In the genomic region with DNA sequence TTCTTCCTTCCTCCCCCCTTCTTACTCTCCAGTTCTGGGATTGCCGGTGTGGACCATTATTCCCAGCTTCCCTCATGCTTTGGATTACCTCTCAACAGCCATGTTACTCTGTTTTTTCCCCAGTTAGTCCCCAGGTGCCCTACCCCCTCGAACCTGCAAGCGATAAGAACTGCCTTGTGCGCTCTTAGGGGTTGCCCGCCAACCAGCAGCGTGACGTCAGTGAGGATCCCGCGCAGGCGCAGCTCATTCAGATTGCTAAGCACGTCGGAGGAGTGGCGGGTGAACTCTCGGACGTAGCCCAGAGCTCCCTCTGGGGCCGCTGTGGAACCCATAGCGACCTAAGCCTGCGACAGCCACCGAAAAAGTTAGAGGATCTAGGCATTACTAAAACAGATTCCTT, we compare ENCODE assay signal across 8 mouse cellular contexts. TPM values are rescaled to one million over a fixed set of nuclear protein-coding genes. Genes with fewer than 3 reads are reported as not detected.
DNase-seq lines count a peak whose midpoint lies in the region; ATAC-seq and TF ChIP-seq lines count a peak whose summit lies in the region.

No protein-coding gene starts in this region.

- H3K4me1 ChIP-seq in liver, embryonic 13.5 days (replicated peaks) = peaks cover 87% of the 10 kb centered on the region
- peaks cover 21% of the 10 kb centered on the region; the same call in 1 of the 2 replicates for H3K4me1 ChIP-seq in stomach, embryonic 16.5 days (ENCODE audit: control insufficient read depth, insufficient read depth, low read length)

- H3K36me3 ChIP-seq in C2C12 (ENCODE audit: control insufficient read depth, insufficient read depth) = peaks cover 32% of the 10 kb centered on the region
- no peaks in the 10 kb centered on the region for H3K36me3 ChIP-seq in liver, embryonic 13.5 days
- no peaks in the 10 kb centered on the region for H3K36me3 ChIP-seq in stomach, embryonic 16.5 days (ENCODE audit: control insufficient read depth, insufficient read depth, low read length)

- peak overlapping the region; percentile 34 for H3K4me3 ChIP-seq in C2C12 (ENCODE audit: insufficient read depth, poor library complexity, severe bottlenecking)
- H3K4me3 ChIP-seq in liver, embryonic 13.5 days (replicated peaks) = peak overlapping the region; percentile 53
- peak overlapping the region; percentile 45 for H3K4me3 ChIP-seq in stomach, embryonic 16.5 days (replicated peaks; ENCODE audit: low read length)

- peaks cover 13% of the 10 kb centered on the region for H3K79me3 ChIP-seq in C2C12 (ENCODE audit: low read depth)

- no peaks in the 10 kb centered on the region for H3K9me3 ChIP-seq in liver, embryonic 13.5 days (replicated peaks)
- no peaks in the 10 kb centered on the region for H3K9me3 ChIP-seq in stomach, embryonic 16.5 days (replicated peaks; ENCODE audit: control insufficient read depth, low read length)

- peak; percentile 89 for DNase-seq in adrenal gland, postnatal 10 days
- peak; percentile 73 for DNase-seq in embryo, embryonic 9.5 days (ENCODE audit: extremely low spot score)
- peak; percentile 87 for DNase-seq in heart, adult 8-10 months (ENCODE audit: low spot score)
- DNase-seq in kidney, adult 18-20 months = peak; percentile 87
- DNase-seq in liver, embryonic 13.5 days = peak; percentile 89
- DNase-seq in naive thymus-derived CD4-positive, alpha-beta T cell, adult 2 months (ENCODE audit: low read depth) = peak; percentile 90

- H3K4me2 ChIP-seq in liver, embryonic 13.5 days = peak overlapping the region; percentile 75
- peak overlapping the region; percentile 55 for H3K4me2 ChIP-seq in stomach, embryonic 16.5 days (ENCODE audit: low read depth, low read length)

- H3K27me3 ChIP-seq in C2C12 (ENCODE audit: control insufficient read depth, insufficient read depth, insufficient read length) = no peaks in the 10 kb centered on the region
- peaks cover 53% of the 10 kb centered on the region for H3K27me3 ChIP-seq in liver, embryonic 13.5 days
- peaks cover 19% of the 10 kb centered on the region; the same call in 1 of the 2 replicates for H3K27me3 ChIP-seq in stomach, embryonic 16.5 days (ENCODE audit: control insufficient read depth, insufficient read depth, low read length)

- peak overlapping the region; percentile 69 for H3ac ChIP-seq in C2C12 (ENCODE audit: control insufficient read depth, insufficient read length, low read depth)

- peak overlapping the region; percentile 73 for H3K27ac ChIP-seq in liver, embryonic 13.5 days
- peak overlapping the region; percentile 62; the same call in 1 of the 2 replicates for H3K27ac ChIP-seq in stomach, embryonic 16.5 days (ENCODE audit: low read length)

- ATAC-seq in liver, embryonic 13.5 days (ENCODE audit: low read depth) = peak; percentile 83
- ATAC-seq in stomach, embryonic 16.5 days (ENCODE audit: insufficient read depth, low FRiP score) = peak; percentile 44; the same call in 1 of the 2 replicates

- no peak for TF ChIP-seq CTCF in C2C12 (IDR thresholded peaks at IDR 0.05; ENCODE audit: control insufficient read depth, insufficient read depth, insufficient read length)

- H3K9ac ChIP-seq in liver, embryonic 13.5 days = peak overlapping the region; percentile 63
- H3K9ac ChIP-seq in stomach, embryonic 16.5 days (ENCODE audit: low read length) = peak overlapping the region; percentile 54

- under 1% methylated on average over 19 of the region's 19 CpGs for WGBS in liver, embryonic 13.5 days (ENCODE audit: insufficient replicate concordance)
- WGBS in stomach, embryonic 16.5 days = 1% methylated on average over 19 of the region's 19 CpGs

- H3K79me2 ChIP-seq in C2C12 (ENCODE audit: control insufficient read depth, insufficient read depth) = peaks cover 57% of the 10 kb centered on the region

TF ChIP-seq in C2C12, 6 proteins besides CTCF, POLR2A, EP300 and RAD21:
- TF ChIP-seq MYOD1 (IDR thresholded peaks at IDR 0.05; ENCODE audit: control insufficient read depth, insufficient read length, low read depth) (no peak), MAX (IDR thresholded peaks at IDR 0.05) (peak; percentile 77), FOSL1 (IDR thresholded peaks at IDR 0.05; ENCODE audit: insufficient read depth, low read length, poor library complexity, severe bottlenecking) (no peak), MYOG (IDR thresholded peaks at IDR 0.05; ENCODE audit: control insufficient read depth, extremely low read depth, insufficient read length) (no peak), USF1 (IDR thresholded peaks at IDR 0.05; ENCODE audit: low read depth) (no peak)

RNA-seq across cellular contexts. Expression of gene Bcl6b, which starts 0.8 kb away (rescaled TPM):
- polyA plus RNA-seq in C2C12 (2012; fragmentation: generic; extraction: Trizol) = 9.3 TPM
- 10 to 100 TPM; 27.1 to 31.1 TPM for total RNA-seq in adrenal gland, postnatal 10 days (2021)
- 10 to 100 TPM in 3 of 4 experiments, 1 to 10 TPM in 1; 5.9 to 22.0 (median 17.3) TPM for total RNA-seq in heart, adult 8-10 months (2022)
- polyA plus RNA-seq in liver, embryonic 13.5 days (2015; fragmentation: Nextera tagmentation; extraction: Ambion mirVana) = 1.6 and 1.8 TPM in 2 replicates
- polyA plus RNA-seq in stomach, embryonic 16.5 days (2015; fragmentation: Nextera tagmentation; extraction: Ambion mirVana) = 12.1 and 13.9 TPM in 2 replicates

RNA-seq across cellular contexts. Expression of gene Slc16a13, which starts 8.0 kb away (rescaled TPM):
- 22.0 TPM for polyA plus RNA-seq in C2C12 (2012; fragmentation: generic; extraction: Trizol)
- 1 to 10 TPM; 3.8 to 6.2 TPM for total RNA-seq in adrenal gland, postnatal 10 days (2021)
- total RNA-seq in heart, adult 8-10 months (2022) = 1 to 10 TPM; 2.5 to 3.6 (median 3.4) TPM
- polyA plus RNA-seq in liver, embryonic 13.5 days (2015; fragmentation: Nextera tagmentation; extraction: Ambion mirVana) = 4.8 and 7.5 TPM in 2 replicates
- 9.4 and 10.5 TPM in 2 replicates for polyA plus RNA-seq in stomach, embryonic 16.5 days (2015; fragmentation: Nextera tagmentation; extraction: Ambion mirVana)

RNA-seq across cellular contexts. Expression of gene 0610010K14Rik, which starts 8.9 kb away (rescaled TPM):
- polyA plus RNA-seq in C2C12 (2012; fragmentation: generic; extraction: Trizol) = 91.7 TPM
- 10 to 100 TPM; 58.6 to 62.3 TPM for total RNA-seq in adrenal gland, postnatal 10 days (2021)
- total RNA-seq in heart, adult 8-10 months (2022) = 10 to 100 TPM; 22.2 to 31.6 (median 29.0) TPM
- 82.5 and 85.7 TPM in 2 replicates for polyA plus RNA-seq in liver, embryonic 13.5 days (2015; fragmentation: Nextera tagmentation; extraction: Ambion mirVana)
- polyA plus RNA-seq in stomach, embryonic 16.5 days (2015; fragmentation: Nextera tagmentation; extraction: Ambion mirVana) = 119 and 132 TPM in 2 replicates

RNA-seq across cellular contexts. Expression of gene Gm21988, which starts 10.8 kb away (rescaled TPM):
- 10.8 TPM for polyA plus RNA-seq in C2C12 (2012; fragmentation: generic; extraction: Trizol)
- 1 to 10 TPM; 4.0 to 4.9 TPM for total RNA-seq in adrenal gland, postnatal 10 days (2021)
- 1 to 10 TPM; 1.2 to 2.7 (median 2.4) TPM for total RNA-seq in heart, adult 8-10 months (2022)
- polyA plus RNA-seq in liver, embryonic 13.5 days (2015; fragmentation: Nextera tagmentation; extraction: Ambion mirVana) = 6.5 and 7.1 TPM in 2 replicates
- 9.6 and 10.2 TPM in 2 replicates for polyA plus RNA-seq in stomach, embryonic 16.5 days (2015; fragmentation: Nextera tagmentation; extraction: Ambion mirVana)

RNA-seq across cellular contexts. Expression of gene Rnasek, which starts 10.8 kb away (rescaled TPM):
- 300 TPM for polyA plus RNA-seq in C2C12 (2012; fragmentation: generic; extraction: Trizol)
- 100 to 1,000 TPM; 139 to 162 TPM for total RNA-seq in adrenal gland, postnatal 10 days (2021)
- total RNA-seq in heart, adult 8-10 months (2022) = 100 to 1,000 TPM in 2 of 4 experiments, 10 to 100 TPM in 2; 91.2 to 119 (median 96.3) TPM
- 155 and 175 TPM in 2 replicates for polyA plus RNA-seq in liver, embryonic 13.5 days (2015; fragmentation: Nextera tagmentation; extraction: Ambion mirVana)
- polyA plus RNA-seq in stomach, embryonic 16.5 days (2015; fragmentation: Nextera tagmentation; extraction: Ambion mirVana) = 207 and 226 TPM in 2 replicates

Comparison
In these comparisons a context has a peak if more than half of its experiments do, and no peak if none do; other contexts are left out.
1. Peak in every context shown above with its lines: DNase-seq, ATAC-seq, H3K4me3 ChIP-seq and H3K27ac ChIP-seq.